Mouse (Mus musculus) stomach, embryonic 14.5 days (tissue): ENCODE measurements at regions not wholly inside any gene's neighbourhood (a gene's known extent, or its start where the extent isn't known, plus 50 kb on each side); places are given as distances from the start of the nearest gene placed in this dataset.
"Not testable (repeated sequence)": the region's sequence is repeated elsewhere in the genome, so short reads cannot be mapped to it uniquely, and the experiment has no call there.

Experiments
- ATAC-seq: fragments of 200-750 bp; cut with Nextera tagmentation; 2 replicates; pipeline ENCODE4 v1.8.0; 2017; ENCODE audit warnings: low read depth, moderate TSS enrichment; ENCODE audit not compliant: insufficient number of reproducible peaks, insufficient read depth, low FRiP score
- H3K27ac ChIP-seq: fragments of 300-500 bp; sonication (generic); 2 replicates; pipeline ENCODE4 v1.5.1; 2014; ENCODE audit warnings: mild to moderate bottlenecking, low read length, moderate library complexity, mixed read lengths
- H3K27me3 ChIP-seq: fragments of 300-500 bp; sonication (generic); 2 replicates; pipeline ENCODE4 v1.6.1; 2014; ENCODE audit warnings: low read length, control low read depth, mixed read lengths; ENCODE audit not compliant: control insufficient read depth, insufficient read depth
- H3K36me3 ChIP-seq: fragments of 300-500 bp; sonication (generic); 2 replicates; pipeline ENCODE4 v1.6.1; 2014; ENCODE audit warnings: mild to moderate bottlenecking, control low read depth, low read length, moderate library complexity, mixed read lengths; ENCODE audit not compliant: control insufficient read depth, insufficient read depth
- H3K4me1 ChIP-seq: fragments of 300-500 bp; sonication (generic); 2 replicates; pipeline ENCODE4 v1.6.1; 2014; ENCODE audit warnings: low read length, control low read depth, mixed read lengths; ENCODE audit not compliant: control insufficient read depth, insufficient read depth
- H3K4me2 ChIP-seq: fragments of 300-500 bp; sonication (generic); replicated peaks from 2 replicates; pipeline ENCODE4 v1.6.1; 2014; ENCODE audit warnings: low read depth, low read length, control low read depth
- H3K4me3 ChIP-seq: fragments of 300-500 bp; sonication (generic); 2 replicates; pipeline ENCODE4 v1.5.1; 2014; ENCODE audit warnings: low read depth, low read length, control low read depth
- H3K9ac ChIP-seq: fragments of 300-500 bp; sonication (generic); replicated peaks from 2 replicates; pipeline ENCODE4 v1.6.1; 2014; ENCODE audit warnings: low read depth, mild to moderate bottlenecking, control low read depth, low read length, moderate library complexity, mixed read lengths
- H3K9me3 ChIP-seq: fragments of 300-500 bp; sonication (generic); 2 replicates; pipeline ENCODE4 v1.6.1; 2016; ENCODE audit warnings: low read depth, low read length, control low read depth; ENCODE audit not compliant: control insufficient read depth
- WGBS: fragments of 180-500 bp; shearing (Covaris S2); extraction: QIAGEN DNeasy Blood & Tissue Kit; methylation state at CpG from one replicate; pipeline ENCODE4 v1.1.7; 2014; 5-methylcytosine and 5-hydroxymethylcytosine counted together

GRCm38 (mm10) chr1:185977075-185977474, 140.0 kb downstream of the Lyplal1 start:
- H3K4me3 ChIP-seq = no peak overlapping the region
- H3K27me3 ChIP-seq = no peaks in the 10 kb centered on the region
- no peak overlapping the region for H3K4me2 ChIP-seq
- H3K9me3 ChIP-seq = no peaks in the 10 kb centered on the region
- H3K36me3 ChIP-seq = no peaks in the 10 kb centered on the region
- no peak overlapping the region for H3K27ac ChIP-seq
- no peak for ATAC-seq
- no peak overlapping the region for H3K9ac ChIP-seq
- WGBS = 79% methylated on average over 2 of the region's 2 CpGs
- no peaks in the 10 kb centered on the region for H3K4me1 ChIP-seq

- WGBS = 77% methylated on average over 8 of the region's 8 CpGs
Measured at GRCm38 (mm10) chr1:185989432-185989831, 127.7 kb downstream of the Lyplal1 start.

GRCm38 (mm10) chr1:186000066-186000465, 117.0 kb downstream of the Lyplal1 start:
- 94% methylated on average over 1 of the region's 1 CpGs for WGBS
- H3K4me2 ChIP-seq, H3K27me3 ChIP-seq: not testable (repeated sequence)

More at GRCm38 (mm10) chr1:185989432-185989831, 127.7 kb downstream of the Lyplal1 start:
- Histone ChIP-seq H3K4me3 (no peak overlapping the region), H3K27me3 (no peaks in the 10 kb centered on the region), H3K4me2 (no peak overlapping the region), H3K9me3 (no peaks in the 10 kb centered on the region), H3K4me1 (no peaks in the 10 kb centered on the region), H3K9ac (no peak overlapping the region), H3K27ac (no peak overlapping the region), H3K36me3 (no peaks in the 10 kb centered on the region)
- ATAC-seq = no peak

GRCm38 (mm10) chr1:186013413-186013812, 103.7 kb downstream of the Lyplal1 start:
- no peaks in the 10 kb centered on the region for H3K36me3 ChIP-seq
- no peak overlapping the region for H3K4me2 ChIP-seq
- WGBS = 93% methylated on average over 1 of the region's 1 CpGs
- no peaks in the 10 kb centered on the region for H3K9me3 ChIP-seq
- H3K27me3 ChIP-seq = no peaks in the 10 kb centered on the region
- no peak overlapping the region for H3K27ac ChIP-seq
- no peak overlapping the region for H3K9ac ChIP-seq
- ATAC-seq = no peak
- H3K4me1 ChIP-seq = no peaks in the 10 kb centered on the region
- no peak overlapping the region for H3K4me3 ChIP-seq

More at GRCm38 (mm10) chr1:186000066-186000465, 117.0 kb downstream of the Lyplal1 start:
- H3K36me3 ChIP-seq, H3K27ac ChIP-seq, H3K9ac ChIP-seq, H3K4me1 ChIP-seq, ATAC-seq, H3K4me3 ChIP-seq, H3K9me3 ChIP-seq: not testable (repeated sequence)

GRCm38 (mm10) chr1:186014166-186014565, 102.9 kb downstream of the Lyplal1 start:
- Histone ChIP-seq H3K36me3 (no peaks in the 10 kb centered on the region), H3K4me3 (no peak overlapping the region), H3K4me2 (no peak overlapping the region), H3K27ac (no peak overlapping the region), H3K9me3 (no peaks in the 10 kb centered on the region), H3K4me1 (no peaks in the 10 kb centered on the region), H3K9ac (no peak overlapping the region), H3K27me3 (no peaks in the 10 kb centered on the region)
- 53% methylated on average over 1 of the region's 1 CpGs for WGBS
- no peak for ATAC-seq

GRCm38 (mm10) chr1:186015831-186016561, 101.1 kb downstream of the Lyplal1 start:
- Histone ChIP-seq H3K27me3 (no peaks in the 10 kb centered on the region), H3K9ac (no peak overlapping the region), H3K4me1 (no peaks in the 10 kb centered on the region), H3K36me3 (no peaks in the 10 kb centered on the region), H3K9me3 (no peaks in the 10 kb centered on the region), H3K27ac (no peak overlapping the region), H3K4me3 (no peak overlapping the region), H3K4me2 (no peak overlapping the region)
- no peak for ATAC-seq
- WGBS = 43% methylated on average over 8 of the region's 8 CpGs

- Histone ChIP-seq H3K27ac (no peak overlapping the region), H3K36me3 (no peaks in the 10 kb centered on the region), H3K4me1 (no peaks in the 10 kb centered on the region), H3K9me3 (no peaks in the 10 kb centered on the region), H3K27me3 (no peaks in the 10 kb centered on the region), H3K4me2 (no peak overlapping the region), H3K4me3 (no peak overlapping the region), H3K9ac (no peak overlapping the region)
- ATAC-seq = no peak
- WGBS = 63% methylated on average over 1 of the region's 1 CpGs
Measured at GRCm38 (mm10) chr1:186017547-186017946, 99.6 kb downstream of the Lyplal1 start.

- H3K9me3 ChIP-seq = no peaks in the 10 kb centered on the region
- 92% methylated on average over 5 of the region's 5 CpGs for WGBS
- H3K27me3 ChIP-seq = no peaks in the 10 kb centered on the region
- no peaks in the 10 kb centered on the region for H3K4me1 ChIP-seq
- no peak overlapping the region for H3K27ac ChIP-seq
- H3K4me2 ChIP-seq = no peak overlapping the region
- H3K9ac ChIP-seq = no peak overlapping the region
- ATAC-seq = no peak
- no peak overlapping the region for H3K4me3 ChIP-seq
- no peaks in the 10 kb centered on the region for H3K36me3 ChIP-seq
Measured at GRCm38 (mm10) chr1:186019511-186019910, 97.6 kb downstream of the Lyplal1 start.

GRCm38 (mm10) chr1:186031951-186032350, 85.2 kb downstream of the Lyplal1 start:
- H3K9me3 ChIP-seq = no peaks in the 10 kb centered on the region
- H3K4me1 ChIP-seq = no peaks in the 10 kb centered on the region
- no peaks in the 10 kb centered on the region for H3K36me3 ChIP-seq
- no peak for ATAC-seq
- no peak overlapping the region for H3K4me3 ChIP-seq
- H3K27ac ChIP-seq = no peak overlapping the region
- 67% methylated on average over 10 of the region's 10 CpGs for WGBS
- no peak overlapping the region for H3K9ac ChIP-seq
- no peak overlapping the region for H3K4me2 ChIP-seq
- H3K27me3 ChIP-seq = no peaks in the 10 kb centered on the region
